Mouse (Mus musculus): ENCODE measurements around the gene Wiz.
A peak's percentile ranks its signal among the peaks of the same experiment; 100 is the strongest.

Wiz gene

DNA sequence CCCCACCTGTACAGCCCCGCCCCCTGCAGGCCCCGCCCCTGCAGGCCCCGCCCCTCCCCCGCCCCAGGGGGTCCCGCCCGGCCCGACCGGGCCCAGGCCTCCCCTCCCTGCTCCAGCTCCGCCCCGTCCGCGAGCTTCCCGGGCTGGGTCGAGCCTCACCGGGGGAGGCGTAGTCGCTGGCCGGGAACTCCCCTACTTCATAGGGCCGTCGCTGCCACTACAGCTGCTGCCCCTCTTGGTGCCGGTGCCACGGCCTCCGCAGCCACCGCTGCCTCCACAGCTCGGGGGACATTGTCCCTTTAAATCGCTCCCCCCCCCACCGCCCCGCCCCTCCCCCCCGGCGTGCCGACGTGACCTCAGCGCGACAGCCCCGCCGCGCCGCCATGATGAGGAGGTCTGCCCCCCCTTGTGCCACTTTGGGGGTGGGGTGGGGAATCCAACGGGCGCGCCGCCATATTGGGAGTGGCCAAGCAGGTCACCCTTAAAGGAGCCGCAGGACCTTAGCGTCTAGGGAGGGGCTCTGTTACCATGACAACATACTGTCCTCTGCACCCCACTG, at the start of gene Wiz:
Gene Wiz (minus strand): TSS at position 339 of the 559 bp plus-strand sequence.
- peak; percentile 92 for DNase-seq (ENCODE audit: low read depth, low spot score)

DNA sequence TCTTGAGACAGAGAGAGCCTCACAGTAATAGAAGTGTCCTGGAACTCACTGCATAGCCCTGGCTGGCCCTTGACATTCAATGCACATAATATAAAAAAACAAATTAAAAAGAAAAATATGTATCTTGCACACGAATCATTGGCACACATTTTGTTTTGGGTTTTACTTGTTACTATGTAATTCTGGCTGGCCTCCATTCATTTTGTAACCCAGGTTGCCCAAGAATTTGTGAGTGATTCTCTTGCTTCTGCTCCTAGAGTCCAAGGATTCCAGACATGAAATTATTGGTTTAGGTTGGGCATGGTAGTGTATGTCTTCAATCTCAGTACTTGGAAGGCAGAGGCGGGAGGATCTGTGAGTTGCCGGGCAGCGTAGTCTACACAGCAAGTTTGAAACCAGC, 47.9 kb upstream of the Wiz start:
- no peak for DNase-seq (ENCODE audit: low read depth, low spot score)

DNA sequence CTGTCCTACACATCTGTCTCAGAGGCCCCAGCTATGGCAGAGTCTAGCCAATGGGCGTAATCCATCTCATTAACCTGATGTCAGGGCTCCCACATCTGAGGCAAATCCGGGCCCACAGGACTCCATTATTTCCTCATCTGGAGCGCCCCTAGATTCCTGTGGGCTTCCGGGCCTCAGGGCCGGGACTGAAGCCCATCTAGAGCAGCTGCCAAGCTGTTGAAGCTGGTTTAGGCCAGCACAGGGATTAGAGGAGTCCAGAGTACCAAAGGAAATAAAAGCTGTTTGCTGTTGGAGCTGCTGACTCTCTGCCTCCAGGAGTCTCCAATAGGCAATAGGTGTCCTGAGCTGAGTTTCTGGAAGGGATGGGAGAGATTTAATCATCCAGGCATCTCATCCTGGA, 45.9 kb upstream of the Wiz start:
- DNase-seq (ENCODE audit: low read depth, low spot score): no peak

DNA sequence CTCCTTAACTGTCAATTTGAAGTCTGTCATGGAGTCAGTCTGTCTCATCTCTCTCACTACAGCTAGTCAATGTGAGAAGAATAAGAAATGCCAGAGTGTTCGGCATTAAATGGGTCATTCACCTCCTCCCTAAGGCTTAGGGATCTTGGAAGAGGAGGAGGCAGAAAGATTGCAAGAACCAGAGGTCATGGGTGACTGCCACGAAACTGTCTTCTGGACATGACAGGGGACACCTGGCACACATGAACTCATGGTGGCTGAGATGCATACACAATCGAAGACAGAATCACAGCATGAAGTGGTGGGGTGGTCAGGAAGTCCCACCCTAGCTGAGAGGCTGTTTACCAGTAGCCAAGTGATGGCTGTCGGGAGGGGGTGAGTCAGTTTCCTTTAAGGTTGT, 45.1 kb upstream of the Wiz start:
- DNase-seq (ENCODE audit: low read depth, low spot score): no peak

DNA sequence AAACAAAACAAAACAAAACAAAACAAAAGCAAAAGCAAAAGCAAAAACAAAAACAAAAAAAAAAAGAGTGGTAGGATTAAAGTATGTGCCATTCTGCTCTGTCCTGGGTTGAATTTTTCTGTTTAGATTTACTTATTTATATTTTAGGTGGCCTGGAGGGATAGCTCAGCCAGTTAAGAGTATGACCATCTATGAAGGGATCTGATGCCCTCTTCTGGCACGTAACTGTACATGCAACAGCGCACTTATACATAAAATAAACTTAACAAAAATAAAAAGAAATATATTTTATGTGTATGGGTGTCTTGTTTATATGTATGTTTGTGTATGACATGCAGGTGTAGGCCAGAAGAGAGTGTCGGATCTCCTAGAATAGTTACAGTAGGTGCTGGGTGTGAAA, 42.7 kb upstream of the Wiz start:
- peak; percentile 73 for DNase-seq (ENCODE audit: low read depth, low spot score)

DNA sequence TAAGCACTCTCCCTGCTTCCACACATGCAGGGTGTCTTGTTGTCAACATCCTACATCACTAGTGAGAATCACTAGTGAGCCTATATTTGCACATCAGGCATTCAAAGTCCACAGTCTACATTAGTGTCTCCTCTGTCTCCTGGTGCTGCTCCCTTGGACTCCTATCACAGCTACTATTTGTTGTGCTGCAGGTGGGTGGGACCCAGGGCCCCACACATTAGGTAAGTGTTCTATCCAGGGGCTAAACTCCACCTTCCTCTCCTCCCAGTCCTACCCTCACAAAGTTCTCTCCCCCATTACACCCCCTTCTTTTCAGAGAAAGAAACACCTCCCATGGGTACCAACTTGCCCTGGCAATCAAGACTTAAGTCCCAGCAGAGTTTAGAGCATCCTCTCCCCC, 37.4 kb upstream of the Wiz start:
- DNase-seq (ENCODE audit: low read depth, low spot score): no peak

DNA sequence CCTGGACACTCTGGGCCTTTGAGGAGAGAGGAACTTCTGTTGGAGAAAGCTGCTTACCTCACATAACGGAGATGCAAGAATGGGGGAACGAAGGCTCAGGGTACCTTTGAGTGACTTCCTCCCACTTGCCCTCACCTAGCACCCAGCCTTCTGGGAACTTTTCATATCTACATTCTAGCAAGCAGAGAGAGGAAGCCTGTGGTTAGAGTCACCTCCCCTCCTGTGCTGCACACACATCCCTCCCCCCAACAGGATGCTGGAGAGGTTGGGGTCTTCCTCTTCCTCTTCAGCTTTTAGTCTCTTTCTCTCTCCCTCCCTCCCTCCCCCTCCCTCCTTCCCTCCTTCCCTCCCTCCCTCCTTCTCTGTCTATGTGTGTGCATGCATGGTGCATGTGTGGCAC, 34.8 kb upstream of the Wiz start, which contains the start of gene Pglyrp2:
Gene Pglyrp2 (minus strand): TSS at position 134 of the 400 bp plus-strand sequence.
- DNase-seq (ENCODE audit: low read depth, low spot score): peak; percentile 84

DNA sequence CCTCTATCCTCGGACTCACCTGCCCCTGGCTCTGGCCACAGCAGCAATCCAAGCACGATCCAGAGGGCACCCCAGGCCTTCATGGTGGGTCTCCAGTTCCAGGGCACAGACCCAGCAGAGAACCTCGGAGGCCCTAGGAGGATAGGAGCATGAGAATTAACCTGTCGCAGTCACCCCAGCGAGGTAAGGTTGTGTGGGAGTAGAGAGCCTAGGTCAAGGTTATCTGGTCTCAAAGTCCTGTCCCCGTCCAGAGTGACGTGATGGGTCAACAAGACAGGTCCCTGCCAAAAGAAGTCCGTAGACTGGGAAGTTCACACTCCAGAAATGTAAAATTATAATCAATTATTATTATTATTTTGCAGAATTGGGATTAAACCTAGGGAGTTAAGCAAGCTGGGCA, 31.5 kb upstream of the Wiz start:
- DNase-seq (ENCODE audit: low read depth, low spot score): no peak

DNA sequence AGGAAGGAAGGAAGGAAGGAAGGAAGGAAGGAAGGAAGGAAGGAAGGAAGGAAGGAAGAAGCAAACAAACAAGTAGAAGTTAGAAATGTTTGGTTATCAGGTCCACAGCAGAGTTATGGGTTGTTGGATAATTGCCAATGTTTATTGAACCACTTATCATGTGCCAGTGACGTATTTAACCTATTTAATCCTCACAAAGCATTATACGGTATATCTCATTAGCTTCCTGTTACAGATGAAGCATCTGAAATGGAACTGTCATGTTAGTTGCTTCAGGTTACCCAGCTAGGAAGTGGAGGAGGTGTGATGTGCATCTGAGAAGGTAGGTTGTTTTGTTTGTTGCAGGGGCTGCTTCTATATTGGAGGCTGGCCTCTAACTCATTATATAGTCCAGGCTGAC, 30.8 kb upstream of the Wiz start:
- no peak for DNase-seq (ENCODE audit: low read depth, low spot score)

DNA sequence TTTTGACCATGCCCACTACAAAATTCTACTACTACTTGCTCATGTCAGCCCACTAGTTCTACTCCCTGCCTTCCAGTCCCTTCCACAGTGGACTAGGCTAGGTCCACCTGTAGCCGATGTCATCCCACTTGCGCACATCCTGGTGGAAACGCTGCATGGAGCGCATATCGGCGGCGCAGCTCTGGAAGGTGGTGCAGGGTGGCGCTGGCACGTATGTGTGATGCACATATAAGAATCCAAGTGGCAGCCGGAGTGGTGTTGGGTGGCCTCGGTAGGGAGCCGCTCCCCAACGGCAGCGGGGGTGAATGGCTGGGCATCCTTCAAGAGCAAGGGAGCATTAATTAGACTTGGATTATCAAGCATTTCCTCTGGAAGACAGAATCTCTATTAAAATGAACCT, 27.5 kb upstream of the Wiz start:
- DNase-seq (ENCODE audit: low read depth, low spot score): no peak

DNA sequence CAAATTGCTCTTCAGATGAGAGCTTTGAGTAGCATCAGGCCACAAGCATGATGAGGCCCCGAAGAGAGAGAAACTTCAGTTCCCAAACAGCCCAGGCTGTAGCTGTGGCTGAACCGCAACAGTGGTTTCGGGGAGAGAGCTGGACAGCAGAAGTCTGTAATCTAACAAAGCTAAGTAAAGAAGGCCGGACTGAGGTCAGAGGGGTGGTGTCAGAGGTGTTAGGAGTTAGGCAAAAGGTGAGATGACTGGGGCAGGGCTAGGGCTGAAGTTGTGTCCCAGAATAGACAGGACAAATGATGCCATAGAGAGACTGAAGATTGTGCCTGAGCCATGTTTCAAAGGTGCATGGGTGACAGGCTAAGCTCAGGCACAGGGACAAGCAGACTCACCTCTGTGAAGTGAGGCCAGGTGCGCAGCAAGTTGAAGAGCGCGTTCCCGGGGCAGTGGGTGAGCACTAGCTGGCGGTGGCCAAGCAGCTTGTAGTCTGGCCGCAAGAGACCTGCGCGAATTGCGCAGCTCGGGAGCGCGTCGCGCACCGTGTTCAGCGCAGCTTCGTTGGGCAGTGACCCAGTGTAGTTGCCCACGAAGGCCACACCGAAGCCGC, 26.3 kb upstream of the Wiz start:
- DNase-seq (ENCODE audit: low read depth, low spot score): no peak

DNA sequence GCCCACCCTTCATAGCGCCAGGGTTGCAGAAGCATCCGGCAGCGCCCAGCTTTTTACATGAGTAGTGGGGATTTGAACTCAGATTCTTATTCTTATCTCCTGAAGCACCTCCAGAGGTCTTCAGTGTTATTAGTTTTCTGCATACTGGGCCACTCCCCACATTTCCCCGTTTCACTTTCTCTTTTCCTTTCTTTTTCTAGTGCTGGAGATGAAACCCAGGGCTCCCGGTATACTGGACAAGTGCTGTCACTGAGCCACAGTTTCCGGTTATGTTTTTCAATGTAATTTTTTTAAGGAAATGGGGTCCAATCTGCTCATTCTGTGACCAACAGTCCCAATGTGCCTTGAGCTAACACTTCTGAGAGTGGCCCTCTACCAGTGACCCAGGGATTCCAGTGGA, 22.7 kb upstream of the Wiz start:
- peak; percentile 32 for DNase-seq (ENCODE audit: low read depth, low spot score)

DNA sequence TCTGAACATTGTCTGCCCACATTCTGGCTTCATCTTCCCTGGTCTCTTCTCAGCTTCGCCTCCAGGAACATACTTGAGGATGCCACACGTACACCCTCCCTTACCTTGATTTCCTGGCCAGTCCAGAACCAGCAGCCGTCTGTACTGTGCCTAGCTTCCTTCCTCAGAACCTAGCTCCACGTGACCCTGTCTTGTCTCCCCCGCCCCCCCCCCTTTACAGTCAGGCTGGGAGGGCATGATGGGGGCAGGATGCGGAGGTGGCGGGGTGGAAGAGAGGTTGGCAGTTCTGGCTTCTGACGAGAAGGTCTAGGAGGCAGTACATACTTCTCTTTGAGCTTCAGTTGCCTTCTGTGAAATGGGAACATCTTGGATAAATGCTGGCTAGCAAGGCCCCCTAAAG, 14.2 kb upstream of the Wiz start, which contains the start of gene Rasal3:
Gene Rasal3 (minus strand): TSS at position 167 of the 400 bp plus-strand sequence.
- peak; percentile 91 for DNase-seq (ENCODE audit: low read depth, low spot score)

DNA sequence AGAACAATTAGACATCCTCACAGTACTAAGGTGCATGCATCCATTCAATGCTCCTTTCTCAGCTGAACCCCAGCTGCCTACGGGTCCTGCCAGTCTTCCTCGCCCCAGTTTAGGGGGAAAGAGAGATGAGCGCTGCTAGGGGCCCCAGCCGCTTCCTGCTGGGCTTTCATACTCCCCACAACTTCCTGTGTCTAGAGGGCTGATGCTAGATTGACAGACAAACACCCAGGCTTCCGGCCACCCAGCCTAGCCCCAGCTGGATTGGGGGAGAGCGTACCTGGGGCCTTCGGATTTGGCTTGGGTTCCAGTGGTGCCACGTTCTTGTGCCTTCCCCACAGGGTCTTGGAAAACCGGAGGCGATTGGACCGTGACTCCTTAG, 13.5 kb upstream of the Wiz start:
- DNase-seq (ENCODE audit: low read depth, low spot score): peak; percentile 85

DNA sequence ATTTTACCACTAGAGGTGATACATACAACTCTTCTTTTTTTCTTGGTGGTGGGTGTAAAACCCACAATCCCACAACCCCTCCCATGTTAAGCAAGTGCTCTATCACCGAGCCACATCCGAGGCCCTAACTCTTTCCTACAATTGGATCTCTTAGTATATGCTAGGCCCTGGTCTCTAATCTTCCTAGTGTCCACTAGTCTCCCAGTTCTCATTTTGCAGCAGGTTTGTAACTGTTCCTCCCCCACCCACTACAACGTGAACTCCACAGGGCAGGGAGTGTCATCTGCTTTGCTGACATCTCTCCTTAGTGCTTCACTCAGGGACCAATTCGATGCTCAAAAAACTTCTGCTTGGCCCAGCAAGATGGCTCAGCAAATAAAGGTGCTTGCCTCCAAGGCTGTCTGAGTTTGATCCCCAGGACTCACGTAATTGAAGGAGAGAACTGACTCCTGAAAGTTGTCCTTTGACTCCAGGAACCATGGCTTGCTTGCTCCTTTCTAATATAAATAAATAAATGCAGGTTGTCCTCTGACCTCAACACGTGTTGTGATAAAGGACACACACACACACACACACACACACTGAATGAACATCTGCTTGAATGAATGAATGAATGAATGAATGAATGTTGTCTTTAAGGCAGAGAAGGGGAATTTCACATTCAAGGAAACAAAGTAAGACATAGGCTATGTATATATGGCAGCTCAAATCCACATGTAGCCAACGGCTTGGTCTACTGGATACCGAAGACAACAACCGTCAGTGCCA, 13.0 kb upstream of the Wiz start:
- DNase-seq (ENCODE audit: low read depth, low spot score): peak; percentile 78

DNA sequence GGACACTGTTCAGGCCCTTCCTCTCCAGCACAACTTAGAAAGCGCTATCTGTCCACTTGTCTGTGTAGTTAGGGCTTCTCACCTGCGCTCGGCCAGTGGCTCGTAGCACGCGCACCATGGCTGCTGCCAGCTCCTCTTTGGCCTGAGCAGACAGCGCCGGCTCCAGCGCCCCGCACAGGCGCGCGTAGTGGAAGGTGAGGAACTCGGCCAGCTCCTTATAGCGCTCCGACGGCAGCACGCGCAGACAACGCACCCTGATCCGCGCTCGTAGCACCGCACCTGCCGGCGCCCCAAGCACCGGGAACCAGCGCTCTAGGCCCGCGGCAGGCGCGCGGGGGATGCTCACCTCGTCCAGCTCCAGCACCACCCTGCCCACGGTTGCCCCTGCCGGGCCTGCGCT, 7.0 kb upstream of the Wiz start:
- DNase-seq (ENCODE audit: low read depth, low spot score): no peak

DNA sequence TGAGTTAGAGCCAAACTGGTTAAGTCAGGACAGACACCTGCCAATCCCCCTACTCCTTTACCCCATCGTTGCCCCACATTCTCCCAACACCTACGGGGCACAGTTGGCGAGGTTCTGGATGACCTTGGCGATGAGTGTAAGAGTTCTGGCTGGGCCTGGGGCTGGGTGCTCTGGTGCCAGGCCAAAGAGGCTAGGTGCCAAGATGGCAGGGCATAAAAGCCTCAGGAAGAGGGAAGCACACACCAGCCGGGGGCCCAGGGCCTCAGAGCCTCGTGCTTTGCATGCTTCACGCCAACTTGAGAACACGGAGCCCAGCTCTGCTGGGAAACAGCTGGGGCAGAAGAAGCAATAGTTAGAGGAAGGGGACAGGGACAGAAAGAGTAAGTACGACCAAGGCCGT, 4.7 kb upstream of the Wiz start:
- no peak for DNase-seq (ENCODE audit: low read depth, low spot score)

DNA sequence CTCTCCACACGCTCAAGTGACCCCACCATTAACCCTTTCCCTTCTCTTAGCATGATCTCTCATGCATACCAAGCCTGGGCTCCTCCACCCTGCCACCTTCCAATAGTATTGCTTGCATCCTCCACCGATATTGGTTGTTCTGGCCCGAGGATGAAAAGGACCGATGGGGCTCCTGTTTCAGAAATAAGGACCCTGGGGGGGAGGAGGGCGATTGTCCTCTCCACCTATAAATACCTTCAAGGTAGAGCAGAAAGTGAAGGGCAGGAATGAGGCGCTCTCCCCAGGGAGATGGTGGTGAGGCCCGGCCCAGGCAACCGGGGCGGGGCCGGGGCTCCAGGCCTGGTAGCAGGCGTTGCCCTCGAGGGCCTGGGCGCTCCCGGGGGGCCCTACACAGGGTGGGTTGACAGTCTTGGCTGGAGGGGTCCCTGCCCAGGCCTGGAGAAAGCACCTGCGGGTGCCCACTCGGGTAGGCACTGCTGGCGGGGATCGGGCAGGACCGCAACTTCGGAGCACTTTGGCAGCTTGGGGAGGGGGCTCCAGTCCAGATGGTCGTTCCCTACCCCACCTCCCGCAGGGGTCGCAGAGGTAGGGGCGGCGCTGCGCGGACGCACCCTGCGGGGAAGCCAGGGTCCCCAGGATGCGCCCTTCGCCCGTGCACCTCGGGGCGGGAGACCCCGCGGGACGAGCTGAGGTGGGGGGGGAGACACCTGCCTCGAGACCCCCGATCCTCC, 704 bp downstream of the Wiz start:
- peak; percentile 34 for DNase-seq (ENCODE audit: low read depth, low spot score)

DNA sequence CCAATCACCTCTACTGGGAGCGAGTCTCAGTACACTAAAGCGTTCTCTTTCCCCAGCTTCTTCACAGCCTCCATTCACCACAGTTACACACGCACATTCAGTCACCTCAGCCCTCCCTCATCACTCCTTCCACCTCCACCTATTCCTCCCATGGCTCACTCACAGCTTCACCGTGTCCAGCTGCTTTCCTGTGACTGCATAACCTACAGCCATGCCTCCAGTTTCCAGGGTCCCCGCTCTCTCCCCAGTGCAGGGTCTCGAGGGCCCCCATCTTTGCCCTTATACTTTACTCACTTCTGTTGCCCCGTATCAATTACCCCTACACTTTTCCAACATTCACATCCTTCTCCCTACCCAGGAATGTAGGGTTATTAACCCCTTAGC, 1.3 kb downstream of the Wiz start:
- no peak for DNase-seq (ENCODE audit: low read depth, low spot score)

DNA sequence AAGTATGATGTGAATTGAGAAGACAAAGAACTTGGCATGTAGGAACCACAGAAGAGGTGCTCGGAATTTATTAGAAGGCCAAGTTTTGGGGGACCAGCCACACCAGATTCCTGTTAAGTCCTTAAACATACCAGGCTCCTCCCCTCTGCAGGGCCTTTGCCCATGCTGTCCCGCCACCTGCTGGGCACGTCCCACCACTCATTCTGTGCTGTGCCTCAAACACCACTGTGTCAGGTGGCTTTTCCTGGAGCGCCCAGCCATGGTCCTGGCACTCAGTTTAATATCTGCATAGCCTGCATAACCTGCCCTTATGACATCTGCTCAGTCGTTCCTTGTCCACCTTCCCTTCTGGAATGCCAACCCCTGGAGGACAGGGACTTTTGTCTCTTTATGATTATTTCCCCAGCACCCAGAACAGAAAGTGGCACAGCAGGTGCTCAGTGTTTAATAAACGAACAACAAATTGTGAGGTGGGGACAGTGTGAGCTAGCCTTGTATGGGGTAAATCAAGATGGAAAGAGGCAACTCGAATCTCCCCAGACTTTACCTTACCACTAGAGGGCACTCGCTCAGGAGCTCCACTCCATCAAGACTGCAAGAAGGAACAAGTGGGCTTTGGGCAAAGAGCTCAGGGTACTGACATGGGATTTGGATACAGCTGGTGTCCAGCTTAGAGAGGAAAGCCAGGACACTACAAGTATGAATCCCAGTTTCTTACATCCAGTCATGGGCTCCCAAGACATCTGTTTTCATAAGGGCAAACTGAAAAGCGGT, 2.4 kb downstream of the Wiz start:
- peak; percentile 72 for DNase-seq (ENCODE audit: low read depth, low spot score)

DNA sequence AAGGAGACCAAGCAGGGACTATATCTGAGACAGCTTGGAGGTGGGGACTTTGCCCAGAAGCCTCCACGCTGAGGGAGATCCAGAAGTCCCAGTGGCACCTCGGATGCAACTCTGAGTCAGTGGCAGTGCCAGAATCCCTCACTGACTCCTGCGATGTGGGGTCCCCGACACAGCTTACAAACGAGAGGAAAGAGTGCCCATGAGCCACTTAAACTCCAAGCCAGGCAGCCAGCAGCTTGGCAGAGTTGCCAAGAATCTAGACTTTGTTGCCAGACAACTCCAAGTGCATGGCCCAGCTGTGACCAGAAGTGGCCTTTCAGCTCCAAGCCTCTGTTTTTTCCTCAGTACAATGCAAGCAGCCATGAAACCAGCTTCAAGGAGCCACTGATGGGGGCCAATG, 5.6 kb downstream of the Wiz start:
- no peak for DNase-seq (ENCODE audit: low read depth, low spot score)

DNA sequence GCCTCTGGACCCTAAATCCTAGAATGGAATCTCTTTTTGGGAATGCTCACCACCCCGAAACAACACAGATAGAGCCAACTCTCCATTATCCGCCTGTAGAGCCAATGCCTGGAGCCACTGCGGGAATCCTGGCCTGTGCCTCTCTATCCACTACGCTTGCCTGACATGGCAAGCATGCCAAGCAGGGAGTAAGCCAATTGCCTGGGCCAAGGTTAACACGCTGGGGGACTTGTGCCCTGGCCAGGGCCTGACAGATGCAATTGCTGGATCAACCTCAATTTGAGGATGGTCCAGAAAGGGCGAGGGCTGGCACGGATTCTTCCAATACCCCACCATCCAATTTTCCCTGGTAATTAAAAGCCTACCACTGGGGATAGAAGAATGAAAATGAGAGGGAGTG, 6.7 kb downstream of the Wiz start:
- no peak for DNase-seq (ENCODE audit: low read depth, low spot score)

Measured in CD4-positive helper T cell, adult 2 months (primary cell).